Mouse (Mus musculus): ENCODE results near the gene Tufm.

The Tufm gene

DNA sequence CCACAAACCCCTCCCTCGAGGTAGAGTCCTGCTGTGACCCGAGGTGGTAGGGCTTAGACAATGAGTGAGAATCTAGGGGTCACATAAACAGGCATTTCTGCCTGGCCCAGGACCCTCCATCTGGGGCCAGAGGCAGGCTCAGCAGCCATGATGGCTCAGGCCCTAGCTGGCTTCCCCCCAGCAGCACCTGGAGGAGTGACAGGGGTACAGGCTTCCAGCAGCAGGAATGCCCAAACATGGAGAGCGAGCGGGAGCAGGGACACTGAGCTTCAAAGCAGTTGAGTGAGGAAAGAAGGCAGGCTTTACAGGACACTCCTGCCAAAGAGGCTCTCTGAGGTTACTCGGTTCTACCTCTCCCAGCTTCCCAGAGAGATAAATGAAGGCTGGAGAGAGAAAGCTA is 22.3 kb upstream of the Tufm start:
- intact Hi-C loops (cut with DNase I) = no loop called here

DNA sequence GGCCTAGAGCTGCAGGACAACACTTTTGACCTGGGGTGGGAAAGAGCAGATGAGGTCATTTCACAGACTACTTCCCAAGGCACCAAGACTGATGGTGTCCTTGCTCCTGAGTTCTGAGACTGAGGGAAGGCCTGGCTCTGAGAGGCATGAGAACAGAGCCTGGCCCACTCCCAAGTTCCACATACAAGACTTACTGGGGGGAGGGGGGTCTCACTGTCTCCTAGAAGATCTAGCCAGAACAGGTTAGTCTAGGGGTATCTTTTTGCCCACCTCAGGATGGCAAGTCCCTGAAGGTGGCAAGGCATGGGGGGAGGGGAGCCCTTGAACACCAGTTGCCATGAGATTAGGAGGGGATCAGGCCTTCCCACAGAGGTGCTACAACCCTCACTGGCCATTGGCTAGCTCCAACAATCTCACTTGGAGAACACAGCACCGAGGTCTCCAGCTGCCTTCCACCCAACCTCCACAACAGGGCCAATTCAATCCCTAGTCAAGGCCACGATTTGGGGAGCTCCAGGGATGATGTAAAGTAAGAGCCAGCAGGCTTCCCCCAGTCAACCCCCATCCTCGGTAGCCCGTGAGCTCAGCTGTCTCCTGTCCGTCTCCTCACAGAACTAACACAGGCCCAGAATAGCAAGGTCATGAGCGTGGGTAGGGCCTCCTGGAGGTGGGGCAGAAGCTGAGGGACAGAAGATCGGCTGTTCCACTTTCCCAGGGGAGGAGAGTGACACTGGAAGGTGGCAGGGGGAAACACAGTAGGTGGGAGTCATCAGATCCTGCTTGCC is 21.7 kb upstream of the Tufm start:
- intact Hi-C loops (cut with DNase I) = no loop called here

DNA sequence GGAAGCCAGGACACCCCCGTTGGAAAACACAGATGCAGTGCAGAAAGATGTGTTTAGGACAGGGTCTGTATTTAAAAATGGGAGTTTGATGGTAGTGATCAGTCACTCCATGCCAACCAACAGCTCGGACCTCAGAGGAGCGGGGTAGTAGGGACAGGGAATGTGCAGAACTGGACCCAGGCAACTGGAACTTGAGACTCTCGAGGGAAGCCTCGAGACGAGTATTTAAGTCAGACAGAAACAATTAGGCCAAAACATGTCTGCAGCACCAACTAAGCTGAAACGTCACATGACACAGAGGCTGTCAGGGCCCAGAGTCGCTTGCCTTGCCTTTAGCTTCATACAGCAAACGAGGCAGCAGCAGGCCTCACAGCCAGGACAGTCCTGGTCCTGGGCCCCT is 21.0 kb upstream of the Tufm start:
- intact Hi-C loops (cut with DNase I) = no loop called here

DNA sequence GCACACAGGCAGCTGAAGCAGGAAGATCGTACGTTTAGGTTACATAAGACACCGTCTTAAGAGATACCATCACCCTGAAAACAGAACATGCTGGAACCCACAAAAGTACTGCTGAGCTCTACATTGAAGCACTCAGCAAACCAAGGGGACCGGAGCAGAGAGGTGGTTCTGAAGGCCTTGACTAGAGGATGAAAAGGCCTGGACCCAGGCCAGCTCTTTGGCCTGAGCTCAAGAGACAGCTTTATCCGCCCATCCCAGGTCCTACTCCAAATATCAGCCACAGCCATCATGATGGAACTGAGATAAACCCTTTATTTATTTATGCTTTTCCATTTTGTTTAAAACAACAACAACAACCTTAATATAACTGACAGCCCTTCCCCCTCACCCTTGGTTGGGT is 20.5 kb upstream of the Tufm start:
- intact Hi-C loops (cut with DNase I) = no loop called here

DNA sequence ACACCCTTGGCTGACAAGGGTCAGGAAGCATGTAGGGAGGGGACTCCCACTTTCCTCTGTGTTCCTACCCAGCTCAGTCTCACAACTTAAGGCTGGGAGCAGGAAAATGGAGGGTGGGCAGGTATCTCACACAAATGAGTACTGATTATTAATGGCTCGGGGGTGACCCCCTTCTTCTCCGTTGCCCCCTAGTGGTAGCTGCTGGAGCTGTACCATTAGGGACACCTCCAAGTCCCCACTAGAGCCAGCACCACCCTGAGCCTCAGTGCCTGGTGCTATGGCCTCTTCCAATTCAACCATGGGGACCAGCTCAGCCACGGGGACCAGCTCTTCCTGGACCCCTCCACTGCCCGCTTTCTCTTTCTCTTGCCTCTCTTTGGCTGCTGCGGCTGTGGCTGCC is 19.9 kb upstream of the Tufm start:
- intact Hi-C loops (cut with DNase I) = no loop called here

DNA sequence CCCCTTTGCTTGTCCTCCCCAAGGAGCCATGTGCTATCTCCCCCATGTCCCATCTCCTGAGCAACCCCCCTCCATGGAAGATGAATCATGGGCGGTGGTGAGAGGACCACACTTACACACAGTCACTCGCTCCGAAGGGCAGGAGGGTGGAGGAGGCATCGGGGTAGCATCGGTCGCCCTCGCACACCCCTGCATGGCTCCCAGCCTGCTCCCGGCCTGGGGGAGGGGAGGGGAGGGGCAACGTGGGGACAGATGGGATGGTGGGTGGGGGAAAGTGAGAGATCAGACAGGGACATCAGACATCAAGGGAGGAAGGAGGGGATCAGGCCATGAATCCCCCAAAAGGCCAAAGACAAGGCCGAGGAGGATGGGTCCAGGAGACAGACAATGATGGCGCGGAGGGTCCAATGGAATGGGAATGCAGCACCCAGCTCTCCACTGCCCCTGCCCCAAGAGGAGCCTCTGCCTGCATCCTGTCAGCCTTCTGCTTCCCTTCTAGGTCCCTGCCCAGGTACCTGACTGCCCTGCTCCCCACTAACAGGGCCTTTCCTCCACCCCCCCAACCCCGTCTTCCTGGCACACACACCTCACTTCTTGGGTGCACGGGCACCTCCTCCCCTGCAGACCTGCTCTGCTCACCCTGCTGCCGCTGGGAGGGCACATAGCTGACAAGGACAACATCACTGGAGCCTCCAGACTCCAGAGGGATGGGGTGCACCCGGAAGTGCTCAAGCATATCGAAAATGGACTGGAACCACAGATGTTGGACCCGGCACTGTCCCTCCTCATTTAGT is 19.1 kb upstream of the Tufm start:
- intact Hi-C loops (cut with DNase I) = no loop called here

DNA sequence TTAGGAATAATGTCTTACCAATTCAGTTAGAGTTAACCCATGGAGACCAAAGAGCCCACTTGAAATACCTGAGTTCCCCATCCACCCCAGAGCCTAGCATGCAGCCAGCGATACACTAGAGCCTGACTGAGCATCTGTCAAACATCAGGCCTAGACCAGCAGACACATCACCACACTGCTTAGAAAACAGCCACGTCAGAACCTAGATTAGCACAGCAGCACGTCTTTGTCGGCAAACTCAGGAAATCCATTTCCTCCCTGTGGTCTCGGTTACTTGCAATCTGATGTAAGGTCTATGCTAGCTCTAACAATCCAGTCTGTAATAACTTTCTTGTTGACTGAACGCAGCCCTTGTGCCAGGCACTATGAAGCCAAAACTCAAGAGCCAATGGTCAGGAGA is 17.1 kb upstream of the Tufm start:
- intact Hi-C loops (cut with DNase I) = loop anchor here (5.0 kb wide), 1 partner anchor 33 kb away; no protein-coding TSS in a partner anchor

DNA sequence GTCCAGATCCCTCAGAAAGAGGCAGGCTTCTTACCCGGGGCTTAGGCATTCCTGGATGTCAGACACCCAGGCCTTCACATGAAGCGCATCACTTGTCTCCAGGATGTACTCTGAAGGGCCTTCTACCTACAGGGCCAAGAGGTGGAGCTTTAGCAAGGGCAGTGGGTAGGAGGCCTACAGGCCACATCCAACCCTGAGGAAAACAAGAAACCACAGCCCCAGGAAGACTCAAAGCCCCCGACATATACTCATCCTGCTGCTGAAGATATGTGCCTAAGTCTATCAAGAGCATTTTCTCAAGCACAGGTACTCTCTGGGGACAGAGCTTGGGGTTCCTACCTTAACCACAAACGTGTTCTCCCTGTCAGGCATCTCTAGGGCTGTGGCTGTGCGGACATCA is 15.8 kb upstream of the Tufm start:
- intact Hi-C loops (cut with DNase I) = loop anchor here (5.0 kb wide), 1 partner anchor 34 kb away; no protein-coding TSS in a partner anchor

DNA sequence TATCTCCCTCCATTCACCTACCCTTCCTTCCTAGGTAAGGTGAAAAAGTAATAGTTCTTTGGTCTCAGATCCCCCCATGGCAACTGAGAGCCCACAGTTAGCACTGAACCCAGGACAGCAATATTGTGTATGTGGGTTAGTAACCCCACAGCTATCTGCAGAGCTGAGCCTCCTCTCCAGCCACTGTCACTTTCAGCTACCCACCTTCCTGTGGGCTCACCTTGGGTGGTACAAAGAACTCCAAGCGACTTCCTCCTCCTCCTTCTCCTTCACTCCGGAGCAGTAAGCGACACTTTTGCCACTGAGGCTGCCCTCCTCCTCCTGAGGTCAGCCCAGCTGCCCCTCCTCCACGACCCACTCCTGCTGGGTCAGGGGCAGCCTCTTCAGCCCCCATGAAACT is 15.3 kb upstream of the Tufm start:
- intact Hi-C loops (cut with DNase I) = loop anchor here (5.0 kb wide), 1 partner anchor 35 kb away; no protein-coding TSS in a partner anchor

DNA sequence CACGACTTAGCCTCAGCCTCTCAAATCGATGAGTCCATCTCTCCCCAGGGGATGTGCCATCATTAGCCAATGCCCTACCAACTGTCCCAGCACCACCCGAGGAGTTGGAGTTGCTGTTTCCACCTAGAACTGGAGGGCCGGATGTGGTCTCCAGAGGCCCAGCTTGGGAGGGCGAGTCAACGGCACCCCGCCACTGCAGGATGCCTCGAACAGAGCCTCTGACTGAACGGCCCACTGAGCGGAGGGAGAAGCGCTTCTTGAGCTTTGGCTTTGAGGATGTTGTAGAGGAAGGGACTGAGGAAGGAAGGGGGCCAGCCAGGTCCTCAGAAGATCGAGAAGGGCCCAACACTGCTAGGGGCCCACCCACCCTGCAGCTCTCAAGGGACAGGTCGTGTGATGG is 14.9 kb upstream of the Tufm start:
- intact Hi-C loops (cut with DNase I) = loop anchor here (5.0 kb wide), 1 partner anchor 35 kb away; no protein-coding TSS in a partner anchor

DNA sequence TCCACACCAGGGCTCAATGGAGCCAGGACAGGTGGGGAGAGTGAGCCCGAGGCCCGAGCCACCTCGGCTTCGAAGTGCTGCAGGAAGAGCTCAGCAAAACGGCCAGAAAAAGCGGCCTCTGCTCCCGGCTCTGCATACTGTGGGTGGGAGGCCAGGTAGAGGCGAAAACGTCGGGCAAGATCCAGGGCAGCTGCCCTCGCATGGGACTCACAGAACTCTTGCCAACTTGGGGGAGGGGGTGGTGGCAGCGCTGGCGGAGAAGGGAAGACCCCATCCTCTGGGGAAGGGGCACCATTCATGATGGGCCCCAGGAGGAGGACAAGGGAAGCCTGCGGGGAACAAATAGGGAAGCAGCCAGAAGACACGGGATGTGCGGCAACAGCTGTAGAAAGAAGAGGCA is 14.4 kb upstream of the Tufm start:
- intact Hi-C loops (cut with DNase I) = loop anchor here (5.0 kb wide), 1 partner anchor 35 kb away; no protein-coding TSS in a partner anchor

DNA sequence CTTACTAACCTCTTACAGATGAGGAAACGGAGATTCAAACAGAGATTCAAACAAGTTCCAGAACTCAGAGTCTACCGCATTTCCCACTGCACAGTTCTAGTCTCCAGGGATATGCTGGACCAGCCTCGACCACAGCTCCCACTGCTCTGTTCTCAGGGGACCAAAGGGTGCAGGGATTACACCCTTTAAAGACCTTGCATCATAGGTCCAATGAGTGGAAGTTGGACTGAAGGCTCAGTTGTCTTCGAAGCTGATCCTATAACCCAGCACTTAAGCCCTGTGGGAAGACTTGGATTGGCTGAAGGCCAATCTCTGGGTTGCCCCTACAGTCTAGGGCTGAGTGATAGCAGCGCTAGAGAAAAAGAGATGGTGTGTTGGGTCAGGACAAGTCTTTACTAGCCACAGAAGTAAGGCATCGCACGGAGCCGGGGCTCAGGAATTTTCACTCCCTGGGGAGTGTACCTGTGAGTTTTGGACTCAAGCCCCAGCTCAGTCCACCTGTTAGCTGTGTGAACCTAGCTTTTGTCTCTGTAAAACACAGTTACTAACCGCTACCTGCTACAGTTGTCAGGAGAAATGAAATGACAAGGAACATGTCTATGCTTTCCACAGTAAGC is 13.6 kb upstream of the Tufm start:
- intact Hi-C loops (cut with DNase I) = loop anchor here (5.0 kb wide), 1 partner anchor 36 kb away; no protein-coding TSS in a partner anchor

DNA sequence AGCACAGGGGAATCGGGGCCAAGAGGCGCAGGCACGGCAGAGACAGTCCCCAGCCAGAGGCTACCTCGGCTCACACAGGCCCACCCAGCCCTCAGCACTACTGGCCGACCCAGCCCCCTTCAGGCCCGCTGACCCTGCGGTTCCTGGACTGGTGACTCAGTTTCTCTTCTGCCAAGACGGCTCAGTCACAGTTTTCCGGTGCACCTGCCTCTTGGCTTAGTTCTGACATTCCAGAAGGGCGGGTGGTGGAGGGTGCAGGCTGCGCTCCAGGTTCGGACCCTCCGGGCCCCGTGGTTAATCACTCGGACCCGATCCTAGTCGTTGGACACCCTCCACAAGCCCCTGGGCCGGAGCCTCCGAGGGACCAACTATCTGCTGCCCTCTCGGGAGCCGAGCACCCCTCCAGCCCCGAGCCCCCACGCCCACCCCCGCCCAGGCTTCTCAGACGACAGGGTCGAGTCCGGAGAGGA is 12.6 kb upstream of the Tufm start:
- intact Hi-C loops (cut with DNase I) = loop anchor here (5.0 kb wide), 1 partner anchor 37 kb away; no protein-coding TSS in a partner anchor

DNA sequence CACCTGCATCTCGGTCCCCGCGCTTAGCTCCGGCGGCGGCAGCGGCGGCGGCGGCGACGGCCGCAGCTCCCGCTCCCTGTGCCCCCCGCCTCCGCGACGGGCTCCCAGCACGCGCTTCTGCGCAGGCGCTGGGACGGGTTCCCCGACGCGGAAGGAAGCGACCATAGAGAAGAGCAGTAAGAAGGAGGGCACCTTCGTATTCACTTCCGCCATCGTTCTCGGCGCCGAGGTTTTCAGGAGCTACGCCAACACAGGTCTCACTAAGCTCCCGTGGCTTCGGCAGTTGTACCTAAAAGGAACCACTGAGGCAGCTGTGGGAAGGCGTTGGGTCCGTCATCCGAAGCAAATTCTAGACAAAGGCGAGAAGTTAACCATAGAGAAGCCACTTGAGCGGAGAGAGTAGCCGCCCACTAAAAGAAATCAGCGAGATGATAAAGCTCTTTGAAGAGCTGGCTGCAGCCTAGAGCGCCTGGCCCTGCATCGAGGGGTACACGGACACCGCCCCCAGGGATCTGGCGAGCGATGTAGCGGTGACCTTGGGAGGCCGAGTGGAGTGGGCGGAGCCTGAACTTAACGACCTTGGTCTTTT is 12.1 kb upstream of the Tufm start, which contains the start of gene Sh2b1:
Gene Sh2b1, minus strand, starts transcription at position 432 of the 589 bp plus-strand sequence.
- intact Hi-C loops (cut with DNase I) = loop anchor here (5.0 kb wide), 1 partner anchor 38 kb away; no protein-coding TSS in a partner anchor

DNA sequence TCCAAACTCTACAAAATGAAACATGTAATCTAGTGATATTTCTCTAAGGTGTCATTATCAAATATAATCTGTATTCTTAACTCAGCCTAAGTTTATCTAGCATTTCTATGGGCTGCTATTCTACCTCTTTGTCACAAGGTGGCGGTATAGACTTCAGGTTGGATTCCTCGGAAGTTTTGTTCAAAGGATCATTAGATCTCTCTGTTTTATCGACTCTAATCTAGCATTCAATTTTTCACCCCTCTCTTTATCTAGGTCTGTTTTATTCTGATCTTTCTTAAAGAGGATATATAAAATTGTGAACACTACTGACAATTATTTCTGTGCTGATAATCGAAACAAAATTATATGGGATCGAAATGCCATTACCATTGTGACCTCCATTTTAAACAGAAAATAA is 5.5 kb upstream of the Tufm start:
- intact Hi-C loops (cut with DNase I) = loop anchor here (2.0 to 5.0 kb wide), 2 partner anchors 47 to 84 kb away; partner anchors contain the start of gene Nfatc2ip

DNA sequence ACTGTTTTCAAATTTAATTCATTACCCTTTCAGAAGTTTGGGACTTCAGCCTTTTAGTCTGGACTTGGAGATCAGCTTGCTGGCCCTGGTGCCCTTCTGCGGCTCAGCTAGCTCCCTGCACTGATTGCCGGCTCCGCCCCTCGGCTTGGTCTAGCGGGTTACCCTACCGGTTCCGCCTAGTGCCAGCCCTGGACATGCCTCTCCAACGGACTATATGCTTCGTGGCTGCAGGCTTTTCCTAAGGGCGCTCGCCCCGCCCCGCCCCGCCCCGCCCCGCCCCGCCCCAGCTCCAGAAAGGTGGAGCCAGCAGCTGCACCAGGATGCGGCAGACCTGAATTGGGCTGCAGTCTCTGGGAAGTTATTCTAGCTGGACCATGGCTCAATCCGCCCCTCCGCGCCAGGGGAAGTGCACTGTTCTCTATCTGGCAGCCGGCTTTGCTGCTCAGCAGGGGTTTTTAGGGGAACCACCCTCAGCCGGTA is 4.7 kb upstream of the Tufm start:
- intact Hi-C loops (cut with DNase I) = loop anchor here (5.0 kb wide), 1 partner anchor 85 kb away; the partner anchor contains the start of gene Nfatc2ip

DNA sequence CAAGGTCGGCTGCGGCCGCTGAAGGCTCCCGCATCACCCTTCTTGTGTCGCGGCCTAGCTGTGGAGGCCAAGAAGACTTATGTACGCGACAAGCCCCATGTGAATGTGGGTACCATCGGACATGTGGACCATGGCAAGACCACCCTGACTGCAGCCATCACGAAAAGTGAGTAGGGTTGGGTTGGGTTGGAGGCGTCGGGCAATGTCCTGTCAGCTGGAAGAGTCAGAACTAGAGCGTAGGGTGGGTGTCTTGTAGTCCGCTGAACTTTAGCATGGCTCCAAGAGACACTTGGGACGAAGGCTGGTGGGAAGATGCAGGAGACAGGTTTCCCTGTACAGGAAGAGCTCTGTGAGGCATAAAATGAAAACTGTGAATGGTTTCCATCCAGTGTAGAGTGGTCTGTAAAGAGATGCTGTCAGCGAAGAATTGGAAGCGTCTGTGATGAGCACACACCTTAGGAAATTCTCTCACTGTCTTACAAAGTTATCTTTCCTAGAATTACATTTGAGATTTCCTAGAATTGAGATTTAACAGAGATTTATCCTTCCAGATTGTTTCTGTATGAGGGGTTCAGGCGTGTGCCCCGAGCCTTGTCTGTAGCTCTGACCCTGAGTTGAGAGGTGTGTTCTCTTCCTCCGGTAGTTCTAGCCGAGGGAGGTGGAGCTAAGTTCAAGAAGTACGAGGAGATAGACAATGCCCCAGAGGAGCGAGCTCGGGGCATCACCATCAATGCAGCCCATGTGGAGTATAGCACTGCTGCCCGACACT is 640 bp downstream of the Tufm start:
- intact Hi-C loops (cut with DNase I) = loop anchor here (2.0 kb wide), 1 partner anchor 15 kb away; the partner anchor contains the start of gene Atxn2l

DNA sequence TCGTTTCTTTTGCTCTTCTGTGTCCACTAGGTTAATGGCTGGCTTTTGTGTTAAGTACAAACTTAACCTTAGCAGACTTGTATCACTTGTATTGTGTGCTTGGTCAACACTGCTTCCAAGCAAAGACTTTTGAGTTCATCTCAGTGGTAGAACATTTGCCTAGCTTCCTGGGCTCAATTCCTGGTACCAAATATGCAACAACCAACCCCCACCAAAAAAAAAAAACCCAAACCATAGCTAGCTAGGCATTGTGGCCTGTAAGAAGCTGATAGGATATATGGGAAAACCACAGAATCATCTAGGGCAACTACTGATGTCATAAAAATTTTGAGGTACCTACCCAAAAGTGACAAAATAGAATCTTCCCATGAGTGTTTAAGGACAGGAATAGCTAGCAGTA is 3.8 kb downstream of the Tufm start:
- intact Hi-C loops (cut with DNase I) = loop anchor here (5.0 kb wide), 1 partner anchor 66 kb away; no protein-coding TSS in a partner anchor

DNA sequence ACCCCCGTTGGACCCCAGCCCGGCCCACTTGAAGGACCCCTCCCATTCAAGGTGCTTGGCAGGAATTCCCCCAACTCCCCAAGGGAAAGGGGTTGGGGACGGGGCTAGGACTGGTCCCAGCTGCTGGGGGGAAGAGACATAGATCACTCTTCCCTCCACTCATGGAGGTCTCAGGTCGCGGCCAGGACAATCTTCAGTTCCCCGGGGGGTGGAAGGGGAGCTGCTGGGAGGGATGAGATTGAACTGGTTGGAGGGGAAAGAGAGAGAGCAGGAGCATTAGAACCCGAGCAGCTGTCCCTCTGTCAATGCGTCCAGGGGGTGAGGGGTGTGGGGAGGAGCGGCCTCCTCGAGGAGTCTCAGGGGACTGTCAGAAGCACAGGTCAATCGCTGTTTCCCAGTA is 4.8 kb downstream of the Tufm start:
- intact Hi-C loops (cut with DNase I) = loop anchor here (5.0 kb wide), 1 partner anchor 65 kb away; no protein-coding TSS in a partner anchor

DNA sequence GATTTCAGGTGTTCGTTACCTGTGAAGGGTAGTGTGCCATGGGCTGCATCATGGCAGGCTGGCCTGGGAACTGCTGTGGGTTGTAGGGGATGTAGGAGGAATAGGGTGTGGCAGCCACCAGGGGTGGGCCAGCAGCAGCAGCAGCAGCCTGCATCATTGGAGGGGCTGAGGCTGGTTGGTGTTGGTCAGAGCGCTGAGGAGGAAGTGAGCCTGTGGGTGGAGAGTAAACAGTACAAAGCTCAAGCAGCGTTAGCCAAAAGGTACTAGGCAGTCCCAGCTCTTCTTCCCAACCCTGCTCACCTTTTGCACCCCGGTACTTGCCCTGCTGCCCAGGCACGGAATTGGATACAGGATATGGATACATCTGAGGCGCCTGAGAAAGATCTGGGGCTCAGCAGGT is 7.0 kb downstream of the Tufm start:
- intact Hi-C loops (cut with DNase I) = loop anchor here (5.0 kb wide), 1 partner anchor 63 kb away; no protein-coding TSS in a partner anchor

Data from adrenal gland (tissue).